In the genomic region with DNA sequence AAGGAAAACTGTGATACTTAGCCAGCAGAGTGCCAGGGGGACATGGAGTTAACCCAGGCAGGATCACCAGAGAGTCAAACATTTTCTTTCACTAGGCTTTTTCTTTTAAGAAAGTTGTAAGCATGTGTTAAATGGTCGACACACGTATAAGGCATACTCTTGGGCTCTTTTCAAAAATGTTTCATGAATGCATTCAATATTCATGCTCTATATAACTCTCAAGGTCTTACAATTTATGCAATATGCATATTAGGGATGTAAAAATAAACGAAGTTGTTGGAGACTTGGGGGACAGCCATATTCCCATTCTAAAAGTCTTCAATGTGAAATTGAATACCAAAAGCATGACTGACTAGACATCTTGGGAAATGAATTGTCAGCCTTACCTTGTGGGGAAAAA, we compare ENCODE assay signal across 37 mouse cellular contexts. TPM values are rescaled to one million over a fixed set of nuclear protein-coding genes. Genes with fewer than 3 reads are reported as not detected.
"Had no signal": no experiment of that assay in that cellular context is flagged by ENCODE, and none has a peak within 500 bp of the region (broad histone marks: within the 10 kb centered on the region; RNA-seq: fewer than 3 reads in every experiment).

No protein-coding gene starts in this region.

- H3K4me1 ChIP-seq: embryonic facial prominence, embryonic 10.5 days; embryonic facial prominence, embryonic 12.5 days; embryonic facial prominence, embryonic 13.5 days; embryonic facial prominence, embryonic 15.5 days; forebrain, embryonic 10.5 days; forebrain, embryonic 12.5 days; forebrain, embryonic 13.5 days; forebrain, embryonic 15.5 days; heart, embryonic 10.5 days had no signal

- ATAC-seq: forebrain, embryonic 13.5 days; forebrain, embryonic 15.5 days; forebrain, embryonic 16.5 days had no signal

- H3K27ac ChIP-seq: embryonic facial prominence, embryonic 10.5 days; embryonic facial prominence, embryonic 12.5 days; embryonic facial prominence, embryonic 13.5 days; embryonic facial prominence, embryonic 15.5 days; forebrain, embryonic 10.5 days; forebrain, embryonic 12.5 days; forebrain, embryonic 13.5 days; forebrain, embryonic 15.5 days; gastrocnemius, adult 2 months; heart, adult 2 months; heart, embryonic 10.5 days had no signal

- H3K9me3 ChIP-seq: embryonic facial prominence, embryonic 10.5 days; embryonic facial prominence, embryonic 12.5 days; embryonic facial prominence, embryonic 13.5 days; embryonic facial prominence, embryonic 15.5 days; forebrain, embryonic 10.5 days; forebrain, embryonic 12.5 days; forebrain, embryonic 13.5 days; forebrain, embryonic 15.5 days; heart, embryonic 10.5 days had no signal

- H3K9ac ChIP-seq: embryonic facial prominence, embryonic 12.5 days; embryonic facial prominence, embryonic 13.5 days; embryonic facial prominence, embryonic 15.5 days; forebrain, embryonic 12.5 days; forebrain, embryonic 13.5 days; forebrain, embryonic 15.5 days had no signal

- H3K4me2 ChIP-seq: embryonic facial prominence, embryonic 12.5 days; embryonic facial prominence, embryonic 13.5 days; embryonic facial prominence, embryonic 15.5 days; forebrain, embryonic 12.5 days; forebrain, embryonic 13.5 days; forebrain, embryonic 15.5 days; heart, embryonic 11.5 days had no signal

- H3K4me3 ChIP-seq: embryonic facial prominence, embryonic 10.5 days; embryonic facial prominence, embryonic 12.5 days; embryonic facial prominence, embryonic 13.5 days; embryonic facial prominence, embryonic 15.5 days; erythroblast, embryonic 14.5 days; forebrain, embryonic 10.5 days; forebrain, embryonic 12.5 days; forebrain, embryonic 13.5 days; forebrain, embryonic 15.5 days; gastrocnemius, adult 2 months; heart, adult 2 months; heart, embryonic 10.5 days had no signal

- H3K36me3 ChIP-seq: embryonic facial prominence, embryonic 10.5 days; embryonic facial prominence, embryonic 12.5 days; embryonic facial prominence, embryonic 13.5 days; embryonic facial prominence, embryonic 15.5 days; forebrain, embryonic 10.5 days; forebrain, embryonic 12.5 days; forebrain, embryonic 15.5 days; heart, embryonic 10.5 days had no signal

- H3K27me3 ChIP-seq: embryonic facial prominence, embryonic 12.5 days; embryonic facial prominence, embryonic 15.5 days; forebrain, embryonic 12.5 days; forebrain, embryonic 13.5 days; forebrain, embryonic 15.5 days had no signal

- DNase-seq: cerebellum, adult 2 months; cerebellum, adult 8-10 months; cerebellum, adult 9-10 months; cerebellum, adult 9-11 months; cerebellum, postnatal 10 days; cerebellum, postnatal 14 days; cerebellum, postnatal 25 days; cerebellum, postnatal 36 days; embryo, embryonic 11 days; gastrocnemius, adult 2 months; gastrocnemius, postnatal 10 days; gastrocnemius, postnatal 14 days; gastrocnemius, postnatal 25 days; gastrocnemius, postnatal 36 days; heart, adult 11 months; heart, adult 18-20 months; heart, adult 2 months had no signal

RNA-seq across cellular contexts. Expression of a gene that starts 32.5 kb away (rescaled TPM):
- total RNA-seq: common myeloid progenitor, adult 5-6 weeks; gastrocnemius, adult 18-20 months; gastrocnemius, adult 2 months; gastrocnemius, adult 8-10 months; gastrocnemius, postnatal 10 days; gastrocnemius, postnatal 14 days; gastrocnemius, postnatal 25 days; gastrocnemius, postnatal 36 days; gastrocnemius, postnatal 4 days; granulocyte monocyte progenitor cell, adult 5-6 weeks; heart, adult 18-20 months; heart, adult 2 months; heart, adult 8-10 months had no signal
- polyA plus RNA-seq: cerebellum, adult 2 months; embryonic facial prominence, embryonic 10.5 days; embryonic facial prominence, embryonic 11.5 days; embryonic facial prominence, embryonic 12.5 days; embryonic facial prominence, embryonic 13.5 days; embryonic facial prominence, embryonic 15.5 days; erythroblast, embryonic 14.5 days; forebrain, embryonic 10.5 days; forebrain, embryonic 12.5 days; forebrain, embryonic 13.5 days; frontal cortex, adult 2 months; heart, adult 2 months had no signal
